Mouse (Mus musculus): ENCODE measurements at regions not wholly inside any gene's neighbourhood (a gene's known extent, or its start where the extent isn't known, plus 50 kb on each side); places are given as distances from the start of the nearest gene placed in this dataset.

GRCm38 (mm10) chr5:112012505-112013164 lies 239.7 kb downstream of the Cryba4 start:
- DNase-seq (ENCODE audit: low spot score in 2 of 2): no peak

- peak; percentile 13 to 33 for DNase-seq (ENCODE audit: low spot score in 2 of 2)
These were observed 233.4 kb downstream of the Cryba4 start for GRCm38 (mm10) chr5:112018925-112019324.

- peak; percentile 47 to 53 for DNase-seq (ENCODE audit: low spot score in 2 of 2)
These were observed 231.4 kb downstream of the Cryba4 start for GRCm38 (mm10) chr5:112020882-112021281.

- DNase-seq (ENCODE audit: low spot score in 2 of 2): peak; percentile 58 to 68
These were observed 222.4 kb downstream of the Cryba4 start for GRCm38 (mm10) chr5:112029955-112030354.

- no peak for DNase-seq (ENCODE audit: low spot score in 2 of 2)
These were observed 220.3 kb downstream of the Cryba4 start for GRCm38 (mm10) chr5:112032036-112032435.

- DNase-seq (ENCODE audit: low spot score in 2 of 2): no peak
These were observed 216.9 kb downstream of the Cryba4 start for GRCm38 (mm10) chr5:112035426-112035825.

- DNase-seq (ENCODE audit: low spot score in 2 of 2): no peak
These were observed 215.2 kb downstream of the Cryba4 start for GRCm38 (mm10) chr5:112037080-112037479.

GRCm38 (mm10) chr5:112039645-112040372 lies 212.5 kb downstream of the Cryba4 start:
- no peak for DNase-seq (ENCODE audit: low spot score in 2 of 2)

- no peak for DNase-seq (ENCODE audit: low spot score in 2 of 2)
These were observed 211.6 kb downstream of the Cryba4 start for GRCm38 (mm10) chr5:112040678-112041077.

- peak; percentile 23 to 38 for DNase-seq (ENCODE audit: low spot score in 2 of 2)
These were observed 211.0 kb downstream of the Cryba4 start for GRCm38 (mm10) chr5:112041285-112041684.

- no peak for DNase-seq (ENCODE audit: low spot score in 2 of 2)
These were observed 210.1 kb downstream of the Cryba4 start for GRCm38 (mm10) chr5:112042236-112042635.

- no peak for DNase-seq (ENCODE audit: low spot score in 2 of 2)
These were observed 202.1 kb downstream of the Cryba4 start for GRCm38 (mm10) chr5:112050046-112050782.

GRCm38 (mm10) chr5:112050906-112051305 lies 201.4 kb downstream of the Cryba4 start:
- peak; percentile 34 to 39 for DNase-seq (ENCODE audit: low spot score in 2 of 2)

- no peak for DNase-seq (ENCODE audit: low spot score in 2 of 2)
These were observed 200.5 kb downstream of the Cryba4 start for GRCm38 (mm10) chr5:112051786-112052185.

- DNase-seq (ENCODE audit: low spot score in 2 of 2): no peak
These were observed 198.6 kb downstream of the Cryba4 start for GRCm38 (mm10) chr5:112053600-112054155.

GRCm38 (mm10) chr5:112055018-112055417 lies 197.3 kb downstream of the Cryba4 start:
- no peak for DNase-seq (ENCODE audit: low spot score in 2 of 2)

GRCm38 (mm10) chr5:112069917-112070316 lies 182.4 kb downstream of the Cryba4 start:
- no peak for DNase-seq (ENCODE audit: low spot score in 2 of 2)

GRCm38 (mm10) chr5:112072456-112072855 lies 179.9 kb downstream of the Cryba4 start:
- no peak for DNase-seq (ENCODE audit: low spot score in 2 of 2)

GRCm38 (mm10) chr5:112077097-112077496 lies 175.2 kb downstream of the Cryba4 start:
- no peak for DNase-seq (ENCODE audit: low spot score in 2 of 2)

- peak; percentile 70 to 72 for DNase-seq (ENCODE audit: low spot score in 2 of 2)
These were observed 174.3 kb downstream of the Cryba4 start for GRCm38 (mm10) chr5:112077840-112078600.

GRCm38 (mm10) chr5:112081006-112081405 lies 171.3 kb downstream of the Cryba4 start:
- no peak for DNase-seq (ENCODE audit: low spot score in 2 of 2)

Measured in layer of hippocampus, postnatal 10 days (tissue).